Mouse (Mus musculus) forebrain, embryonic 12.5 days (tissue): Measurements from ENCODE around the gene Bpifb9a. TPM values are rescaled to one million over a fixed set of nuclear protein-coding genes. Genes with fewer than 3 reads are reported as not detected.

ENCODE experiments used
- polyA plus RNA-seq: library from polyadenylated mRNA; unstranded; fragments of >200 nt; fragmentation: Nextera tagmentation; extraction: Ambion mirVana; gene quantifications from 2 replicates; pipeline ENCODE4 v1.2.1, GENCODE M21; 2016

Gene Bpifb9a
- polyA plus RNA-seq, 1 experiment from 2014 or later = not detected

Other genes starting within 250 kb of the Bpifb9a start
- gene Bpifa2, start 249.6 kb upstream of the Bpifb9a start, polyA plus RNA-seq = not detected in 2 replicates
- gene Bpifa3, start 127.5 kb upstream of the Bpifb9a start, polyA plus RNA-seq = not detected in 2 replicates
- not detected in 2 replicates for gene Bpifa1, start 115.0 kb upstream of the Bpifb9a start, polyA plus RNA-seq
- not detected in 2 replicates for gene Bpifa5, start 95.2 kb upstream of the Bpifb9a start, polyA plus RNA-seq
- gene Bpifb1, start 67.0 kb upstream of the Bpifb9a start, polyA plus RNA-seq = not detected in 2 replicates
- gene Bpifb5, start 34.1 kb upstream of the Bpifb9a start, polyA plus RNA-seq = 0.11 TPM in 1 of 2 replicates, not detected in the other
- not detected in 2 replicates for gene Bpifb9b, start 49.4 kb downstream of the Bpifb9a start, polyA plus RNA-seq
- 12.8 and 15.2 TPM in 2 replicates for gene Cdk5rap1, start 115.2 kb downstream of the Bpifb9a start, polyA plus RNA-seq
- gene Snta1, start 150.2 kb downstream of the Bpifb9a start, polyA plus RNA-seq = 3.9 and 4.2 TPM in 2 replicates
- 75.6 and 84.0 TPM in 2 replicates for gene Cbfa2t2, start 178.6 kb downstream of the Bpifb9a start, polyA plus RNA-seq